In genomic region chr6:33946911-33947489, GRCm38 (mm10) we compare ENCODE assay signal across 14 mouse cellular contexts.
DNase-seq lines count a peak whose midpoint lies in the region; ATAC-seq and TF ChIP-seq lines count a peak whose summit lies in the region.
"Had no signal": no experiment of that assay in that cellular context is flagged by ENCODE, and none has a peak within 500 bp of the region (broad histone marks: within the 10 kb centered on the region; RNA-seq: fewer than 3 reads in every experiment).

No protein-coding gene starts in this region.

- peak; percentile 87 for ATAC-seq in lung, embryonic 16.5 days (ENCODE audit: low read depth)
- peak; percentile 96 for ATAC-seq in heart, embryonic 16.5 days (replicated peaks; ENCODE audit: extremely low read depth, insufficient read depth, low FRiP score)

- no peaks in the 10 kb centered on the region for H3K36me3 ChIP-seq in lung, embryonic 16.5 days (ENCODE audit: control insufficient read depth, insufficient read depth, low read length)
- no peaks in the 10 kb centered on the region for H3K36me3 ChIP-seq in heart, embryonic 16.5 days (ENCODE audit: control insufficient read depth, insufficient read depth)
- H3K36me3 ChIP-seq: limb, embryonic 15.5 days; neural tube, embryonic 12.5 days had no signal

- H3K9me3 ChIP-seq in lung, embryonic 16.5 days (ENCODE audit: control insufficient read depth, low read length), result no peaks in the 10 kb centered on the region
- no peaks in the 10 kb centered on the region; the same call in none of the 2 replicates for H3K9me3 ChIP-seq in heart, embryonic 16.5 days (replicated peaks; ENCODE audit: control insufficient read depth, low read length)
- H3K9me3 ChIP-seq: limb, embryonic 15.5 days; neural tube, embryonic 12.5 days had no signal

- no peak overlapping the region for H3K4me2 ChIP-seq in lung, embryonic 16.5 days (ENCODE audit: low read depth, low read length)
- H3K4me2 ChIP-seq in heart, embryonic 16.5 days (ENCODE audit: low read depth, low read length), result peak overlapping the region; percentile 42; the same call in 1 of the 2 replicates
- H3K4me2 ChIP-seq: limb, embryonic 15.5 days; neural tube, embryonic 12.5 days had no signal

- no peaks in the 10 kb centered on the region; the same call in 1 of the 2 replicates for H3K4me1 ChIP-seq in lung, embryonic 16.5 days (replicated peaks; ENCODE audit: control insufficient read depth, insufficient read depth, low read length)
- H3K4me1 ChIP-seq in lung, adult 2 months (ENCODE audit: control insufficient read depth, insufficient read depth, low read length), result no peaks in the 10 kb centered on the region
- H3K4me1 ChIP-seq in heart, embryonic 16.5 days (ENCODE audit: control insufficient read depth, insufficient read depth, low read length), result peaks cover 16% of the 10 kb centered on the region
- H3K4me1 ChIP-seq: limb, embryonic 15.5 days; neural tube, embryonic 12.5 days had no signal

- WGBS in lung, embryonic 16.5 days, result 35% methylated on average over 2 of the region's 2 CpGs
- 56% methylated on average over 2 of the region's 2 CpGs for WGBS in lung, adult 2 months
- WGBS in heart, embryonic 16.5 days, result 23% methylated on average over 2 of the region's 2 CpGs

- H3K27ac ChIP-seq in lung, embryonic 16.5 days (ENCODE audit: low read length), result no peak overlapping the region
- H3K27ac ChIP-seq in heart, embryonic 16.5 days (ENCODE audit: low read length), result peak overlapping the region; percentile 53
- H3K27ac ChIP-seq: heart, adult 2 months; limb, embryonic 15.5 days; neural tube, embryonic 12.5 days had no signal

- TF ChIP-seq CTCF in lung, adult 2 months (IDR thresholded peaks at IDR 0.05; ENCODE audit: insufficient read depth, low read length), result no peak

- no peak for TF ChIP-seq POLR2A in lung, adult 2 months (IDR thresholded peaks at IDR 0.05; ENCODE audit: borderline replicate concordance, extremely low read depth, low read depth, low read length)

- no peaks in the 10 kb centered on the region for H3K27me3 ChIP-seq in lung, embryonic 16.5 days (ENCODE audit: control insufficient read depth, insufficient read depth, low read depth, low read length)
- no peaks in the 10 kb centered on the region for H3K27me3 ChIP-seq in heart, embryonic 16.5 days (ENCODE audit: control insufficient read depth, insufficient read depth, low read length)
- H3K27me3 ChIP-seq: limb, embryonic 15.5 days; neural tube, embryonic 12.5 days had no signal

- DNase-seq in cerebellum, postnatal 10 days, result peak; percentile 74 to 80
- DNase-seq in cerebellum, adult 18-20 months, result no peak
- no peak for DNase-seq in lung, adult 2 months
- peak; percentile 45 for DNase-seq in thymus, postnatal 25 days
- no peak for DNase-seq in spleen, postnatal 36 days (ENCODE audit: low spot score in 2 of 2)
- no peak for DNase-seq in yolk sac, embryonic 10.5 days (ENCODE audit: low spot score)
- DNase-seq: cerebellum, adult 11-12 months; kidney, adult 8-10 months; layer of hippocampus, adult 9-11 months had no signal

- no peak overlapping the region for H3K4me3 ChIP-seq in lung, embryonic 16.5 days (ENCODE audit: low read length)
- H3K4me3 ChIP-seq in lung, adult 2 months (replicated peaks; ENCODE audit: extremely low read depth, low read depth, low read length), result no peak overlapping the region
- H3K4me3 ChIP-seq in heart, embryonic 16.5 days (ENCODE audit: low read length), result no peak overlapping the region
- H3K4me3 ChIP-seq: heart, adult 2 months; limb, embryonic 15.5 days; neural tube, embryonic 12.5 days had no signal

- no peak overlapping the region for H3K9ac ChIP-seq in lung, embryonic 16.5 days (ENCODE audit: low read length)
- no peak overlapping the region for H3K9ac ChIP-seq in heart, embryonic 16.5 days (ENCODE audit: low read length)
- H3K9ac ChIP-seq: limb, embryonic 15.5 days; neural tube, embryonic 12.5 days had no signal

Comparison
In these comparisons a context has a peak if more than half of its experiments do, and no peak if none do; other contexts are left out.
1. DNase-seq: peak in cerebellum, postnatal 10 days (2 of 2) and thymus, postnatal 25 days (single experiment); none in cerebellum, adult 18-20 months (0 of 2), lung, adult 2 months (single experiment), spleen, postnatal 36 days (0 of 2) and yolk sac, embryonic 10.5 days (single experiment).